Mouse (Mus musculus) spleen, adult 12 weeks (tissue): Measurements from ENCODE around the gene Znrf3.

ENCODE experiments used
- DNase-seq: peaks from one replicate; pipeline ENCODE4 v3.0.0; 2022; ENCODE audit warnings: low spot score

Znrf3 gene

DNA sequence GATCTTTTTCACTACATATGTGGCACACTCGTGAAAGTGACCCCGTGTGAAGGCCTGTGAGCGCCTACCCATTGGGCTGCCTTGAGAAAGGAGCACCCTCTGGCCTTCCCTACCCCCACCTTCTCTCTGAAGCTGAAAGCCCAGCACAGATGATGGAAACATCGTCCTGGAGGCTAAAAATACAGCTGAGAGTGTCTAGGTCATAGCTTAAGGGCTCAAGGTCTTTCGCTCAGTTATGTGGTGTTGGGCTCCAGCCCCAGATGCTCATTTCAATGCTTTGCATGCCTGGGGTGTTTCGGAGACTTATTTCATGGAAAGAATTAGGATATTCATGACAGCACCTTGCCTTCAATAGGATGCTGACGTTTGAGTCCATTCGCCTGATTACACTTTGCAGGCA, 178.9 kb downstream of the Znrf3 start:
- no peak for DNase-seq

DNA sequence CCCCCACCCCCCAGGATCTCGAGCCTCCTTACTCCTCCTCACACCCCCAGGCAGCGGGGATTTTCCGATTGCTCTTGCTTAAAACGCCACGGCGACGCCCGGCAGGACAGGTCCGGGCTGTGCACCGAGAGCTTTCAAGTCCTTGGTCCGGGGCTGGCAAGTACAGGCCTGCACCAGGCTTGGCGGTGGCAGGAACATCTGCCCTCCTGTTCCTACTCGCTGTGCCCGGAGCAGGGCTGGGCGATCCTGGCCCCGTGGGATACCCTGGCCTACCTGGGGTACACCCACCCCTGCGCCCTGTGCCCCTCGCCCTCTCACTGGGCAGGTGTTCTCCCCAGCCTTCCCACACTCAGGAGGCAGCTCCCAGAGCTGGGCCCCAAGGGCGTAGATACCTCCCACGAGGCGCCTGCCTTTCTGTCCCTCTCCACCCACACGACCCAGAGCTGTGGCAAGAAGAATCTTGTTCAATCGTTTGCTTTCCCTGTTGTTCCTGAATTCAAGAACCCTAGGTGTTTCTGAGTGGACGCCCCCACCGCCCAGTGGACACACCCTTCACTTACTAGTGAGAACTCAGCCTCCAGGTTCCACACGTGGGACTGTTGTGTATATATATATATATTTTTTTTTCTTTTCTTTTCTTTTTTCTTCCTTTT, 181.4 kb downstream of the Znrf3 start:
- no peak for DNase-seq

DNA sequence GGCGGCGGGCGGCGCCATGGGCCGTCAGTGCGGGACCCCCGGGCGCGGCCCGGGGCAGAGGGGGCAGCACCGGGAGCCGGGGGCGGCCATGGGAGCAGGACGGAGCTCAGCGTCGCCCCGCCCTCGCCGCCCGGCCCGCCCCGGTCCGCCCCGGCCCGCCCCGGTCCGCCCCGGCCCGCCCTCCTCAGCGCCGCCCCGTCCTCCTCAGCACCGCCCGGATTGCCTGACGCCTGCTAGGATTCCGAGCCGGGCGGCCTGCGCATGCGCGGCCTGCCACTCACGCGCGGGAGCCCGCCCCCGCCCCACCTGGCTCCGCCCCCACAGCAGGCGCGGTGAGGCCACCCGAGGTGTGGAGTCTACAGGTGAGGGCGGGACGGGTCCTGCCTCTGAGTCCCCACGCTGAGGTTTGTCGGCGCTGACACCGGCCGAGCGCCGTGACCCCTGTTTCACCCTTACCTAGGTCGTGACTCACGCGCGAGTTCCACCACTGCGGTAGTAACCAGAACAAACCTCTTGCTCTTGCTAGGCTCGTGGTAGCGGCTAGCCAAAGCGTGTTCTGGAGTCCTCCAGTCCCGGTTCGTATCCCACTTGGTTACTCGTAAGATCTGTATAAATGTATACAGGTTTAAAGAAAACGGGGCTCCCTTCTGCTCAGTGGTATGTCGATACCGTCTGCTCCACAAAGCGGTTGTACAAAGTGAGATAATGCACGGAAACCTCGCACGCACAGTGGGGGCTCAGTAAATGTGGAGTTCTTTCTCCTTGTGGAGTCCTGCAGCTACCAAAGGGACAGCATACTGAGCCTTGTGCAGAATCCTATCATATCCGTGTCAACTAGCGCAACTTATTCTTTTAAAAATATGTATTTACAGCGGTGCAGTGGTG, 182.9 kb downstream of the Znrf3 start, which contains the start of gene Kremen1:
TSS of gene Kremen1 (minus strand) at position 51 of the 885 bp plus-strand sequence.
- peak; percentile 88 for DNase-seq

DNA sequence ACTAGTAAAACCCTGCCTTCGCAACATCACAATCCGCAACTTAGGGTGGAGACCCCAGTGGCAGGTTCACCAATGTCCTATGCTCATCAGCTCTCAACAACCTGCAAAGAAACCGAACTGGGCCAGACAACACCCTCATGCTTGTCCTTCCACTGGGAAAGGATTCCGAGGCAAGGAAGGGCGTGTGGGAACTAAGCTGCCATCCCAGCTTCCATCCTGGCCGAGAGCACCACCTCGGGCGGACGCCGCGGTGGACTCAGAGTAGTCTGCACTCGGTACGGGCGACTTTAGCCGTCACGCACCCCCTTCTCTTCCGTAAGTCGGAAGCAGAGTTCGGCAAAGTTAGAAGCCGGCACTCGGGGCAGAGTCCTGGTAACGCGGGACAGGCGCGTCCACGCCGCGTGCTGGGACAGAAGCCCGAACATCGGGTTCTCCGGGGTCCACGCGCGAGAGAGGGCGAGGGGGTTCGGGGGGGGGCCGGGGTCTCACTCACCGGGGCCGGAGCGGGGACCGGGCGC, 183.6 kb downstream of the Znrf3 start:
- peak; percentile 2 for DNase-seq

DNA sequence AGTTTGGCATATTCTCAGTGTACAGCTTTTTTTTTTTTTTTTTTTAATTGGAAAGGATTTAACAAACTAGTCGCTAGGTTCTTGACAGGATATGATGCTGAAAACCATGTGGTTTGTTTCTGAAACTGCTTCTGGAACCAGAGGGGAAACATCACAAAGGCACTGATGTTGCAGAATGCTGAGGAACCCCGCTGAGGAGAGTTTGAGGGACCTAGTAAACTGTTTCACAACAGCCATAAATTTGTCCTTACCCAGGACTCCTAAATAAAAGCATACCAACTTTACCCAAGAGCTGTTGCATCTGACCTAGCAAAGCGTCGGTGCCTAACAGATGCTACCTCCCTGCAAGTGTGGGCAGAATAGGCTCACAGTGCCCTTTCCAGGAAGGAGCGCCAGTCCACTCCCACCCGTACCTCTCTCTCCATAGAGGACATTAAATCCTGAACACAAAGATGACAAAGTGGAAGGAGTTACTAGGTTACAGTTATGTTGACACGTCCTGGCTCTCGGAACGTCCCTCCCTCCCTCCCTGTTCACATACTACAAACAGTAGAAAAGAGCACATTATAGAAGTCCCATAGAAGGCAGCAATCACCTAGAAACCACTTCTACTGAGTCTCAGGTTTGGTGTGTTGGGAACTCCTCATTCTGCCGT, 184.6 kb downstream of the Znrf3 start:
- DNase-seq = no peak

DNA sequence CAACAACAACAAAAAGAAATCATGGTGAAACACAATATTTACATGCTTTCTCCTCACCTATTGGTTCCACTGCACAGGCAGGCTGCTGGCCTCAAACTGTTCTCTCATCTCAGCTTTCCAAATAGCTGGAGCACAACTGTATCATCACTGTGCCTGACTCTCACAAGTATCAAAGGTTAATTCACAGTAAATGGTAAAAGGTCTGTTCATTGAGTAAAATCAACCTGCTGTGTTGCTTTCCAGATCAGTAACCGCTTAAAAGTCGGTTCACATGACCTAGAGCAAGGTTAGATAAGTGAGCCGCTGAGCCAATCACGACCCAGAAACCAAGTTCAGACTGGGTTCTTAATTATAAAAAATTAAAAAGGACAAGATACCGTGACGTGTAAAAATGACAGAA, 186.6 kb downstream of the Znrf3 start:
- no peak for DNase-seq

DNA sequence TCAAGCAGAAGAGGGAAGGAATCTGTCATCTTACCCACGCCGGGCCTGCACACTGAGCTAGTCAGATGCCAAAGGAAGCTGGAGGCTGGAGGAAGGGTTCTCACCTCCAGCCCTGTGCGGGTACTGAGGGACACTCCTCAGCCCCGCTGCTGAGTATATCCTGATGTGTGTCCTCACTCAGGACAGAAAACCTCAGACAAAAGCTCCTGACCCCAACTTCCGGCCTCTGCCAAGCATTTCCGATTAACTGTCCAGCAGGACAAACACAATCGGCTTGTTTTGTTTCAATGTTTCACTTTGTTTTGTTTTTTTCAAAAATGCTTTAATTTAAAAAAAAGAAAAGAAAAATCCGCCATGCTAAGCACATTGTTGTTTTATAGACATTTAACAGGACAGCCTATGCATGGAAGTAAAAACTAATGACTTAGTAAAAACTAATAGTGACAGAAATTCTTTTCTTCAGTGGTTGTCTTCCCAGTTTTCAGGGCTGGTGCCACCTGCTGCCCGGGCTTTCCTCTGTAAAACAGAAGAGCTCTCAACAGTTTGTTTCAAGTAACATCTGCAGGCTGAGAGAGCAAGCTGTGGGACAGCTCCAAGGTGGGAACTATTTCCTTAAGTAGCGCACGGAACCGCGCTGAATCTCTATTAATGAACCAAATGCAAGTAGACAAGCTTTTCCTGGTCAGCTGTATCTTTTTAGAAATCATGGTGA, 187.3 kb downstream of the Znrf3 start:
- no peak for DNase-seq

DNA sequence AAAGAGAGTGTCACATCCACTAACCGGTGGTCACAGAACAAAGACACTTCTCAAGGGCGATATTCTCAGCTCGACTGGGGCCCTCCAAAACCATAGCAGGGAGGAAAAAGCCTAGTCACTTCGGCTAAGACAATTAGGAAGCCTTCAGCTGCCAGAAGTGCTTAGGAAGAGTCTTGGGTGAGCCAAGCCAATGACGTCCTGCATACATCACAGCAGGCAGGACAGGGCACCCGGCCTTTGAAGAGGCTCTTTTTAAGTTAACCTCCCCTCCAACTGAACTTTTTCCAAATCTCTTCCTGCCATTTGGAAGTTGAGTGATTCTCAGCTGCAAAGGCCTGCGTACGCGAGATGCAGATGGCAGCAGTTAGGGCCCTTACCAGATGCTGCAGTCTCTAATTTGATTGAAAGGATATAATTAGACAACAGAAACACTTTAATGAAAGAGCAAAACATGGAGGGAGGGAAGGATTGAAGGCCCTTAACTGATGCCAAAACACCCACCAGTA, 189.1 kb downstream of the Znrf3 start:
- no peak for DNase-seq

DNA sequence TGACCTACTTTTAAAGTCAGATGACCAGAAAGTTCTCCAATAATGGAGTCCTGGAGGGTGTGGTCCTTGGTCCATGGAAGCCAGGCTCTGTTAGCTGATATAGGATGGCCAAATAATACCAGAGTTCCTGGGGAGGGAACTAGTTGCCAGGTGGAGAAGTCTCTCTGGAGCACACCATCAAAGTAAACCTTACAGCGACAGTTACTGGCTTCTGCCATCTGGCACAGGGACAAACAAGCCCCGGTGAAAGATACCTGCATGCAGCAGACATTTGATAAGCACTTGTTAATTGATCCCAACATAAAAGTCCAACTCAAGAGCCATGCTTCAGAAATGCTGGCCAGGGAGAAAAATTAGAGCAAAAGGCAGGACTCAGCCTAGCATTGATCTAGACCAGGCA, 190.6 kb downstream of the Znrf3 start:
- DNase-seq = no peak

DNA sequence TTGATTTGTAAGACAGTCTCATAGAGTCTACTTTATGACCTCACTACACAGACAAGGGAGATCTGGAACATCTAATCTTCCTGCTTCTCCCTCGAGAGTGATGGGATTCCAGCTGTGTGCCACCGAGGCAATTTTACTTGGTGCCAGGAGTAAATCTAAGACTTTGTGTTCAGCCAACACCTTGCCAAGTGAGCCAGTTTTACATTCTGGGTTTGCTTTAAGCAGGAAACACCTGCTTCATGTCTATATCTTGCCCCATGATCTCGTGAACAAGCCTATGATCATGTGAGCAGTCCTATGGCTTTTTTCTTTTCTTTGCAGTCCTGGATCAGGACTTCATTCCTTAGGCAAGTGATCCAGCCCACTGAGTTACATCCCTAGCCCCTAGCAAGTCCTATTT, 191.1 kb downstream of the Znrf3 start:
- no peak for DNase-seq

DNA sequence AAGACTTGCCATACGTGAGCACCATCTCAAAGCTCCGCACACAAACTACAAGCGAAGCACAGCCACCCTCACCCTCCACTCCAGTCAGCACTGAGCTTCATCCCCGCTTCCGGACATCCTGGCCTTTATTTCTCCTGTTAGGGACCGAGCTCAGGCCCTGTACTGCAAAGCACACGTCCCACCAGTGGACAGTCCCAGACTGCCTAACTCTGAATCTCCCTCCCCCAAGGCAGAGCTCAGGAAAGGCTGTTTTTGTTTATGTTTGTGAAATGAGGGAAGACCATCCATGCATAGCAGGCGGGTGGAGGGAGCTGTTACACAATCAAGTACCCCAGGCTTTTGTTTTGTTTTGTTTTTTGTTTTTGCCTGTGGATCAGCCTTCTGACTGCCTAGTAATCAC, 191.9 kb downstream of the Znrf3 start:
- no peak for DNase-seq

DNA sequence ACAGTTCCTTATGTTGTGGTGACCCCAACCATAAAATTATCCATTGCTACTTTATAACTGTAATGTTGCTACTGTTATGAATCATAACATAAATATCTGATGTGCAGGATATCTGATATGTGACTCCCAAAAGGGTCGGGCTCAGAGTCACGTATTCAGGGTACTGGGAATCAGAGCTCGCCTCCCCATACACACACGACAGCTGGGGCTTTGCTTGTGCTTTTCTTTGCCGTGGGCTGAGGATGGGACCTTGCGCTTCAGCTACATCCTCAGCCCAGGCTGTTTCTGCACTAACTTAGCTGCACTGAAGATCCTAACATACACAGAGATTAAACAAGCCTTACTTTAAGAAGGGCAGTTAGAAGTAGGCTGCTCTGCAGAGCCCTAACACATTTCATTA, 193.5 kb downstream of the Znrf3 start:
- no peak for DNase-seq

DNA sequence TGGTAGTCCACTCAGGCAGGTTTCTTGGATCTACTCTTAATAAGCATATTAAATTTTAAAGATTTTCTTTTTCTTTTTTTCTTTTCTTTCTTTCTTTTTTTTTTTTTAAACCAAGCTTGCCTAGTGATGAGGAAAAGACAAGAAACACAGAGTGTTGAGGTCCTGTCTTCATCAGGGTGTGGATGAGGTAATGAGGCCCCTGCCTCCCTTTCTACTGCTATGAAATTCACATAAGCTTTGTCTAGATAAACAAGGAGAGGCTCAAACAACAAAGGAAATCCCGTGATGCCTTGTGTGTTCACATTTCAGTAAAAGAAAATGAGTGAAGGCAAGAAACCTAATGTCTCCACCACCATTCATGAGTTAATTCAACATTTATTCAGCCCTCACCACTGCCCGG, 196.4 kb downstream of the Znrf3 start:
- DNase-seq = no peak

DNA sequence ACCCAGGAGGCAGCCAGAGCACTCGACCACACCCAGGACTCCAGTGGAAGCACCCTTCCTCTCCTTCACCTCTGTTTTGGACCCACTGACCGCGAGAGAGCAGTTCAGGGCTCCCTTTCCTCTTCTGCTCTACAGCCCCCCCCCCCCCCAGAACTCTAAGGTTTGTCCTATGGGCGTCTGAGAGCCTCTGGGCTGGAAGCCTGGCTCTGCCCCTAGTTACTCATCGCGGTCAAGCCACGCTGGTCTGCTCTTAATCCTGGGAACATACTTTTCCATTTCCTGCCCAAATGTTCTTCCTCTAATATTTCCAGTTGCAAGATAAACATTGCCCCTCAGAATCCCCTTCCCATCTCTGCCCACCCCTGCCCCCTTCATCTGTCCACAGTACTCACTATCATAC, 199.2 kb downstream of the Znrf3 start:
- no peak for DNase-seq

DNA sequence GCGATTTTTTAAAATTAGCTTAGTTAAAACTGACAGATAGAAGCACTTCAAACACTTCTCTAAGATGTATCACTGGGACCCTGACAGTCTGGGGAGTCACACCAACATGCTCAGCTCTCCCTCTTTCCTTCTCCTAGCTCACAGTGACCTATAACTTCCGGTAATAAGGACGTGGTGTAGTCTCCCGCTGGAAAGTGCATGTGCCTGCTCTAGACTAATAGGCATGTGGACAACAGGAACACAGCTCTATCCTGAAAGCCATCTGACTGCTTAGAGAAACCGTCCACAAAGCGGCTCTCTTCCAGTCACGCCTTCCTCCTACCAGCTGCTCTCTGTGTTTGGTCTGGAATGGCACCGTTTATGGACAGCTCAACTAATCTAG, 199.9 kb downstream of the Znrf3 start:
- no peak for DNase-seq

DNA sequence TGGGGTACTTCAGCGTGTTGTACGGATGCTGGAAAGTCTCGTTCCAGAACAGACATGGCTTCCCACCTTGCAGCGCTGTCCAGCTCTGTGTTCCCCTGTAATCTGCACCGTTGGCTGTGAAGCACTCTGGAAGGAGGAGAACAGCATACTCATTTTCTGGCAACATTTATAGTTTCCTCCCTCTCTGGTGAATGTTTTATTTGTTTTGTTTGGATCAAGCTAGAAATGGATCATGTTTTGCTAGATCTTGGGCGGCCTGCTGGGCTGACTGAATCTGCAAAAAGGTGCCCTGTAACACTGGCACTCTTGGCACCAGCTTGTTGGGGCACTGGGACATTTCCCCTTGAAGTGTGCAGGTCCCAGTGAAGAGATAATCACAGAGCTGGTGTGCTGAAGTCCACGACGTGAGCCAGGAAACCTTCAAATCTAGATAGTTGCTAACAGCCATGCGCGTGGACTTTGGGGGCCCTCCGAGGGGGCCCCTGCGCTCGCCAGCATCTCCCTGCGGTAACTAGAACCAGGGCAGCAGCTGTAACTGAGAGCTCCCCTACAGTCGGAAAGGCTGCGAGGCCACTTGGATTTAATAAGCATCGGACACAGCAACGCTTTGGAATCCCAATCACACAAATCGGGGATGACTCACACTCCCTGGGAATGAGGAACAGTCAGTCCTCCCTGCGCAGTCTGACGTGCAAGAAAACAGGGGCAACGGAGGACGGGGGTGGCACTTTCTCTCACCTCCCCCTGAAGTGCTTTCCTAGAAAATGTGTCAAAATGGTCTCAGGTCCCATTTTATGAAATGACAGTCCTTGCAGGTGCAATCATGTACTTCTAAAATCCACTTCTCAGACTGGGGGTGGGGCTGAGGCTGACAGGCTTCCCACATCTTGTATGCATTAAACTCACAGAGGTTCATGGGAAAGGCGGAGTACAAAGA, 200.6 kb downstream of the Znrf3 start:
- DNase-seq = no peak

DNA sequence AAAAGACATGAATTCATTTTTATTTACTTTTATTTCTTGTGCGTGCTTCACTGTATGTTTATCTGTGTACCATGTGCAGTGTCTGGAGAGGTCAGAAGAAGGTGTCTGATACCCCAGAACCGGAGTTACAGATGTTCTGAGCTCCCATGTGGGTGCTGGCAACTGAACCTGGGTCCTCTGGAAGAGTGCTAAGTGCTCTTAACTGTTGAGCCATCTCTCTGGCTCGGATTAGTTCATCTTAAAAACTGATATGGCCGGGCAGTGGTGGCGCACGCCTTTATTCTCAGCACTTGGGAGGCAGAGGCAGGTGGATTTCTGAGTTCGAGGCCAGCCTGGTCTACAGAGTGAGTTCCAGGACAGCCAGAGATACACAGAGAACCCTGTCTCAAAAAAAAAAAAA, 201.4 kb downstream of the Znrf3 start:
- no peak for DNase-seq

DNA sequence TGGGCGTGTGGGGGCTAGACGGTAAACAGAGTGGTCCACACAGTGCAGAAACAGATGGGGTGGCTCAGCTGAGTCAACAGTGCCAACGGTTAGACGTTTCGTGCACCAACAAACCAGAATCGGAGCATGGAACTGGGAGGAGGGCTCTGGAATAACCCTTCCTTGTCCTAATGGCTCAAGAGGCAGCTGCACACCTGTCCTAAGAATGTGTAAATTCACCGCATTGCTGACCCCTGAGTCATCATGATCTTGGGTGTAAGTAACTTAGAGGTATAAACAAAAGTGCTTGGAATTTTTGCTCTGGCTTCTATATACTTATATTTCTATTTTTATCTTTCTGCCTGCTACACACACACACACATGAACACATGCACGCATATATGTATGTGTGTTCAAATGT, 202.5 kb downstream of the Znrf3 start:
- DNase-seq = no peak

DNA sequence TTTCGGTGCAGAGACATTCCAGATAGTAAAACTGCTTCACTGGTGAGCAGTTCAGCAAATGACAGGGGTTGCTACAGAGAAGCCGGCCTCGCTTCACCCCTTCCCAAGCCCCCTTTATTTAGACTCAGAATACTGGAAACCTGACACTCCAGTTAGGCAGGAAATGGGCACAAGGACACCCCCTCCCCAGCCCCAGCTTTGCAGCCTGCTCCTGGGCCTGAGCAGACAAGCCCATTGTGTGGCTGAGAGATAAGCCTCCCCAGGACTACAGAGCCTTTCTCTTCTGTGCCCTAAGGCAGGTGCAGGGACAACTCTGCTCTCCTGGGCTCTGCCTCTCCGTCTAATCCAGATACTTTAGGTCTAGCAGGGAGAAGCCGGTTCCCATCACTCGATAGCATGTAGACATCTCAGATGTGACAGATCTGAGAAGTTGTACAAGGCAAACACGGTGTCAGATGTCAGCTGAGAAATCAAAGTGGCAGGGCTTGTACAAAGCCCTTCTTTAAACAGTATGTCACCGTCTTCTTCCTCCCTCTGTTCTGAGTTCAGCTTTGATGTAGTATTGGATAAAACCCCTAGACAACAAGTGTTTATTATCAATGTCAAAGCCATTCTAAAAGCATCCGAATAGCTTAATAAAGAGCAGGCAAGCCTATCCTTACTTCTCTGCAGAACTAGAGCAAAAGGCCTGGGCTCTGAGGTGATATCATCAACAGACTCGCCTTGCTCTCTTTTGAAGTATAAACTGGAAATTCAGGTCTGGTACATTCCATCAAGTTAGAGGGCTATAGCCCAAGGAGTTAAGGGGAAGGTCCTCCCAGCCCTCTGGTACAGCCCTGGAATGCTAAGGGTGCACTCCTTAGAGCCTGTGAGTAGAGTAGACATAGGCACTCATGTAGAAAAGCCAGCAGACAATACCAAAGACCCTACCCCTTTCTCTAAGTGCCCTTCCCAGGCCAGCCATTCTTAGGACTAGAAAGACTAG, 204.6 kb downstream of the Znrf3 start:
- no peak for DNase-seq
